Mouse (Mus musculus) liver, embryonic 14.5 days (tissue): ENCODE measurements around the gene Itsn2. TPM values are rescaled to one million over a fixed set of nuclear protein-coding genes. Genes with fewer than 3 reads are reported as not detected.
A peak's percentile ranks its signal among the peaks of the same experiment; 100 is the strongest.

ENCODE experiments used
- ATAC-seq: fragments of 200-750 bp; cut with Nextera tagmentation; 2 replicates; pipeline ENCODE4 v1.8.0; 2017; ENCODE audit warnings: moderate number of reproducible peaks, mild to moderate bottlenecking, moderate library complexity; ENCODE audit not compliant: insufficient read depth
- DNase-seq, 3 experiments: peaks; one replicate each; pipeline ENCODE4 v3.0.0-alpha.2; 2012 to 2013; ENCODE audit warnings: low read depth in 3 of 3, low spot score in 3 of 3
- H3K27ac ChIP-seq: fragments of 300-500 bp; sonication (generic); 2 replicates; pipeline ENCODE4 v1.5.1; 2014; ENCODE audit warnings: moderate library complexity, mild to moderate bottlenecking, control low read depth, inconsistent platforms
- H3K27me3 ChIP-seq: fragments of 300-500 bp; sonication (generic); 2 replicates; pipeline ENCODE4 v1.6.1; 2014; ENCODE audit warnings: mild to moderate bottlenecking, low read length, moderate library complexity; ENCODE audit not compliant: control insufficient read depth, insufficient read depth
- H3K36me3 ChIP-seq: fragments of 300-500 bp; sonication (generic); replicated peaks from 2 replicates; pipeline ENCODE4 v1.6.1; 2014; ENCODE audit warnings: low read depth; ENCODE audit not compliant: control insufficient read depth, insufficient read depth
- H3K4me1 ChIP-seq, 2 experiments: fragments of 200-500 bp in 1 of 2; fragments of 300-500 bp in 1 of 2; sonication (generic) in 1 of 2; replicated peaks; 2 replicates each; pipeline ENCODE4 v1.6.1; 2012 to 2014; ENCODE audit warnings: antibody characterized with exemption in 1 of 2, inconsistent platforms in 1 of 2, low read length in 1 of 2; ENCODE audit not compliant: control insufficient read depth in 2 of 2, insufficient read depth in 2 of 2
- H3K4me2 ChIP-seq: fragments of 300-500 bp; sonication (generic); 2 replicates; pipeline ENCODE4 v1.6.1; 2014; ENCODE audit warnings: low read depth, mild to moderate bottlenecking, control low read depth, moderate library complexity
- H3K4me3 ChIP-seq, 2 experiments: fragments of 200-500 bp in 1 of 2; fragments of 300-500 bp in 1 of 2; sonication (generic) in 1 of 2; 2 replicates each; pipeline ENCODE4 v1.5.1; 2012 to 2014; ENCODE audit warnings: low read depth in 2 of 2, low read length in 2 of 2, mild to moderate bottlenecking in 2 of 2, control low read depth in 1 of 2, inconsistent platforms in 1 of 2, moderate library complexity in 1 of 2; ENCODE audit not compliant: insufficient read depth in 1 of 2
- H3K9ac ChIP-seq: fragments of 300-500 bp; sonication (generic); replicated peaks from 2 replicates; pipeline ENCODE4 v1.6.1; 2014; ENCODE audit warnings: mild to moderate bottlenecking, control low read depth, moderate library complexity
- H3K9me3 ChIP-seq: fragments of 300-500 bp; sonication (generic); 2 replicates; pipeline ENCODE4 v1.6.1; 2016; ENCODE audit warnings: low read length, mixed read lengths; ENCODE audit not compliant: control insufficient read depth
- CTCF ChIP-seq: IDR thresholded peaks from 2 replicates; pipeline ENCODE4 v1.5.1; 2016; ENCODE audit warnings: antibody characterized with exemption, low read depth, control low read depth
- EP300 ChIP-seq: IDR thresholded peaks from 2 replicates; pipeline ENCODE4 v1.6.1; 2016; ENCODE audit warnings: antibody characterized with exemption, low read depth
- WGBS: fragments of 180-500 bp; shearing (Covaris S2); extraction: QIAGEN DNeasy Blood & Tissue Kit; methylation state at CpG from one replicate; pipeline ENCODE4 v1.1.7; 2014; ENCODE audit not compliant: insufficient replicate concordance; 5-methylcytosine and 5-hydroxymethylcytosine counted together
- polyA plus RNA-seq, 2 experiments: library from polyadenylated mRNA; depleted of rRNA in 1 of 2; stranded (reverse) in 1 of 2; unstranded in 1 of 2; fragments of >200 nt; fragmentation: Nextera tagmentation in 1 of 2; extraction: Ambion mirVana in 1 of 2; gene quantifications; 2 replicates each; pipeline versions ENCODE4 v1.2.1 to v1.2.3; 2012 to 2014

The Itsn2 gene
- polyA plus RNA-seq, 2 experiments: 13.2 to 22.5 TPM

DNA sequence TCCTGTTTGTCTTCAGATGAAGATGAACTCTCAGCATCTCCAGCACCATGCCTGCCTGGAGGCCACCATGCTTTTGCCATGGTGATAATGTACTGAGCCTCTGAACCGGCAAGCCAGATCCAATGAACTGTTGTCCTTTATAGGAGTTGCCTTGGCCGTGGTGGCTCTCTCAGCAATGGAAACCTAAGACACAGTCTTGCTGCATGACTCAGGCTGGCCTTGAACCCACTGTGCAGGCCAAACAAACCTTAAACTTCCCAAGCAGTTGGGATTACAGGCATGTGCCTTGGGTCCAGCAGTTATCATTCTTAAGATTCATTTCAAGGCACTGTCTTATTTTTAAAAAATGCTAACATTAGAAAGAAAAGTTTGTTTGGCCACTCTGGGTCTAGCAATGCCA is 4.6 kb upstream of the Itsn2 start:
- TF ChIP-seq CTCF: no peak
- Histone ChIP-seq H3K4me3 (no peak overlapping the region), H3K27ac (no peak overlapping the region), H3K36me3 (no peaks in the 10 kb centered on the region), H3K9me3 (no peaks in the 10 kb centered on the region), H3K4me2 (no peak overlapping the region), H3K27me3 (no peaks in the 10 kb centered on the region), H3K4me1 (peaks cover 3 to 5% of the 10 kb centered on the region in 2 experiments; a peak in 2 of 4 replicates), H3K9ac (no peak overlapping the region)
- no peak for DNase-seq
- WGBS: 74% methylated on average over 2 of the region's 2 CpGs
- ATAC-seq: no peak

DNA sequence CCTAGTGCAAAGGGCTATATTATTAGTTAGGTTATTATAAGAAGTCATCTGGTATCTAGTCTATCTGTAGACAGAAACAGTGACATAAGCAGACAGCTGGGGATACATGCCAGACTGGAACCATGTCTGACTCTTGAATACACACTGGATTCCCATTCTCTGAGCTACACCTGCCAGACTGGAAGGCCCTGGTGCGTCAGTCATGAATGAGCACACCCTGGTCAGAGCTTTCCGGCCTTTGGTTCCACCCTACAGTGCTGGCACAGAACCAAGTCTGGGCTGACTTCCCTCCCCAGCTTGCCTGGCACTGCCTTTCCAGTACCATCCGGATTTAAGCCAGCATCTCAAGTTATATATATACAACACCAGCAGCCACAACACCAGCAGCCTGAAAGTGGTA is 3.8 kb upstream of the Itsn2 start:
- H3K27me3 ChIP-seq: no peaks in the 10 kb centered on the region
- peaks cover 3 to 5% of the 10 kb centered on the region in 2 experiments; a peak in 3 of 4 replicates for H3K4me1 ChIP-seq
- no peak overlapping the region for H3K9ac ChIP-seq
- no peaks in the 10 kb centered on the region for H3K9me3 ChIP-seq
- no peak overlapping the region for H3K4me3 ChIP-seq
- no peaks in the 10 kb centered on the region for H3K36me3 ChIP-seq
- TF ChIP-seq EP300 (no peak), CTCF (no peak)
- ATAC-seq (no peak), DNase-seq (no peak)
- WGBS: 68% methylated on average over 3 of the region's 3 CpGs
- no peak overlapping the region for H3K4me2 ChIP-seq
- H3K27ac ChIP-seq: no peak overlapping the region

DNA sequence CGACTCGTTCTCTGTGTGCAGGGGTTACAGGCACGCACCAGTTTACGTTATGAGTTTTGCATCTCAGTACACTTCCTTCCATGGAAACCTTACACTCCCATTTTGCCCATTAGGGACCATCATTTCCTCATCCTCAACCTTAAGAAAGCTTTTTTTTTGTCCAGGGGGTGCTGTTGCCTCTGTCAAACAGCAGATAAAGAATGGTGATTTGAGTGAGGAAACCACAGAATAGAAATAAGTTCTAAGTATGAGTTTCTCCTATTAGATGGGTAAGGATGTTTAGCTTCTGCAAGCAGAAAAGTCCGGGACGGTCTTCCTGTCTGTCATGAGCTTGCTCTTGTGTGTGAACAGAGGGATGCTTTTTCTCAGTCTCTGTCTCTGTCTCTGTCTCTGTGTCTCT is 413 bp upstream of the Itsn2 start:
- no peaks in the 10 kb centered on the region for H3K9me3 ChIP-seq
- 48% methylated on average over 6 of the region's 6 CpGs for WGBS
- ATAC-seq: no peak
- H3K9ac ChIP-seq: peak overlapping the region; percentile 81; the same call in 1 of the 2 replicates
- peak in 1 of 3 experiments; percentile 16 for DNase-seq
- peaks cover 10 to 12% of the 10 kb centered on the region in 2 experiments for H3K4me1 ChIP-seq
- TF ChIP-seq CTCF (0 out of 2 replicates have a peak, but pooled peaks have one; percentile 8), EP300 (no peak)
- no peaks in the 10 kb centered on the region for H3K27me3 ChIP-seq
- no peak overlapping the region for H3K27ac ChIP-seq
- H3K4me2 ChIP-seq: peak overlapping the region; percentile 95
- no peaks in the 10 kb centered on the region for H3K36me3 ChIP-seq
- peak overlapping the region in 1 of 2 experiments; percentile 72; a peak in 3 of 4 replicates for H3K4me3 ChIP-seq

DNA sequence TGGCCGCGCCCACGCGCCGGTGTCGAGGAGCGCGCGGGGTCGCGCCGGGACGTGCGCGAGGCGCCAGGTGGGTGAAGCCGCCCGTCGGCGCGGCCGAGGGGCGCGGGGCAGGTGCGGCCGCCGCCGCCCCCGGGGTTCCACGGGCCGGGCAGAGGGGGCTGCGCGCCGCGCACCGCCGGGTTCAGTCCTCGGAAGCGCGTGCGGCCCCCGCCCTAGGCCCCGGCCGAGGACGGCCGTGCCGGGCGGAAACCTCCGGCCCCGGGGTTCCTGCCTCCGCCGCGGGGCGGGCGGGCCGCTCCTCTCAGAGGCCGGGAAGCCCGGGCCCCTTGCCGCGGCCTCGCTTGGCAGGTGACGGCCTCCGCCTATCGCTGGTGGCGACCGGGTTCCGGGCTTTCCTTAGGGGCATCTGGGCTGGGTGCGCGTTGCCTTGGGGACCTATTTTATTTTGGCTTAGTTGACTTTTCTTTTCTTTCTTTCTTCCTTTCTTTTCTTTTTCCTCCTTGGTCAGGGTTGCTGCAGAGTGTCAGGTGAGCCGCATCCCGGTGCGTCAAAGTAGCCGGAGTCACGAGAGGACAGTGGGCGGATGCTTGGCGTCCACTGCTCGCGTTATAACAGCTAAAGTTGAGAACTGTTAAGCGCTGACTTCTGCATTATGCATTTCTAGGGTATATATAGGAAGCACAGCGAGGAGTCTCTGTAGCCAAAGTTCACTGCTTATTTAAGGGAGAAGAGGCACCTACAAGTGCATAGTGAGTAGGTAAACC is 910 bp downstream of the Itsn2 start:
- Histone ChIP-seq H3K4me3 (peak overlapping the region; percentile 72 to 84), H3K36me3 (no peaks in the 10 kb centered on the region), H3K4me1 (peaks cover 10 to 12% of the 10 kb centered on the region in 2 experiments), H3K4me2 (peak overlapping the region; percentile 95), H3K27ac (no peak overlapping the region), H3K9ac (peak overlapping the region; percentile 81), H3K27me3 (no peaks in the 10 kb centered on the region), H3K9me3 (no peaks in the 10 kb centered on the region)
- DNase-seq (peak in 2 of 3 experiments; percentile 30 to 33), ATAC-seq (peak; percentile 84)
- no peak for TF ChIP-seq EP300
- no peak for TF ChIP-seq CTCF
- under 1% methylated on average over 59 of the region's 80 CpGs for WGBS

DNA sequence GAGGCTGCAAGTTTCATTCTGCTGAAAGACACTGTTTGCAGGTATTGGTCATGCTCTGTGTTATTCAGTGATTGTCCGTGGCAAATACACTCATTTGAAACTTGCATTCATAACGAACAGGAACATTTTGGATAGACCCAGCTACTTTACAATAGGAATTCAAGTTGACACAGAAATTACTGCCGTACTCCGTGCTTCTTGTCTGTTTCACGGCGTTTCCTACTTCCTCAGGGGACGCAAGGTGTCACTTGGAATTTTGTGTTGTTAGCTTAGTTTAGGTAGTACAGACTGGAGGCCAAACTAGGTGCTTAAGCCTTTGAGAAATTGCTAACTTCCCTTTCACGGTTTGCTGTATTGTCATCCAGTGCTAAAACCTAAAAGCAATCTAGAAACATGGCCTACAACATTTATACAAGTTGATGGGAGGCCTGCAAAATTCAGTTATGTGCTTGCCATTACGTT is 1.5 kb downstream of the Itsn2 start:
- peak overlapping the region; percentile 72 to 84 for H3K4me3 ChIP-seq
- peaks cover 10 to 16% of the 10 kb centered on the region in 2 experiments for H3K4me1 ChIP-seq
- peak overlapping the region; percentile 81 for H3K9ac ChIP-seq
- H3K27ac ChIP-seq: no peak overlapping the region
- DNase-seq (no peak), ATAC-seq (no peak)
- H3K27me3 ChIP-seq: no peaks in the 10 kb centered on the region
- TF ChIP-seq EP300: no peak
- TF ChIP-seq CTCF: no peak
- WGBS: 21% methylated on average over 9 of the region's 9 CpGs
- H3K36me3 ChIP-seq: no peaks in the 10 kb centered on the region
- no peaks in the 10 kb centered on the region for H3K9me3 ChIP-seq
- H3K4me2 ChIP-seq: peak overlapping the region; percentile 95
